Mouse (Mus musculus) CD8-positive naive resting alpha-beta T cell, adult 2 months (primary cell): ENCODE measurements around the gene Klhl26.

Experiments
- DNase-seq, 2 experiments: peaks; one replicate each; pipeline ENCODE4 v3.0.0; 2022; ENCODE audit warnings: low read depth in 2 of 2, low spot score in 2 of 2

The Klhl26 gene

DNA sequence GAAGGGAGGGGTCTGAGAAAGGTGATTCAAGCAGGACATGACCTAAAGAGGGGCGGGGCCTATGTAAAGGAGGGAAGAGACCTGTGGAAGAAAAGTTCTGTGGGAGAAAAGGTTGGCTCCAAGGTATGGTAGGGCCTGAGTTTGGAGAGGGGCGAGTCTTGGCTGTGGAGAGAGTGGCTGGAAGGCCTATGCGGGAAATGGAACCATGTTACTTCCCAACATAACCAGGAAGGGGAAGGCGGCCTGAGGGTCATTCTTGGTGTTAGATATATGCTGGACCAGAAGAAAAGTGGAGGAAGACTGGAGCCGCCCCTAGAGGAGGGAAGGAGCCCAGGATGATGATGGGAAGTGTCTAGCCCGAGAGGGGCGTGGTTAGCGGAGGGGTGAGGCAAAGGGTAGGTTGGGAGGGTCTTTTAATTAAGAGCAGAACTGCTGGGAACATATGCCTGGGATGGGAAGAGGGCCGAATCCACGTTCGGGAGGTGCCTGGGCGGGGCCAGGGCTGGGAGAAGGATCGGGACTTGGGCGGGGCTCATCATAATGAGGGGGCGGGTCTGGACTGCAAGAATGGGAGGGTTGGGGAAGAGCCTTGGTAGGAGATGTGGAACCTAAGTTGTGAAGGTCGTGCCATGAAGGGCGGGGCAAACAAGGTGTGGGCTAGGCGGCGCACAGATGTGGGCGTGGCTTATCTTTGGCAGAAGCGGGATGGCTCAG is 658 bp upstream of the Klhl26 start:
- no peak for DNase-seq

DNA sequence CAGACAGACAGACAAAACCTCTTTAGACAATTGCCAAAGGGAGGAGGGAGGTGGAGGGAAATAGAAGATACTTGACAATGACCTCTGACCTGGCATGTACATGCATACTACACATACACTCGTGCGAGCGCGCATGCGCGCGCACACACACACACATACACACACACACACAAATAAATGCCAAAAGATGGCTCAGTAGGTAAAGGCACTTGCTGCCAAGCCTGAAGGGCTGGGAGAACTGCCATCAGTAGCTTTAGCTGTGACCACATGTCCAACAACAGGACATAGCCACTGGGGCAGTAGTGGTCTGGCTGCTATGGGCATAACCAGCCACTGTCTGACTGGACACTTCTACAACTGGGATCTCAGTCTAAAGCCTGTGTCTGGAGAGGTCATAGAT is 4.9 kb downstream of the Klhl26 start:
- no peak for DNase-seq

DNA sequence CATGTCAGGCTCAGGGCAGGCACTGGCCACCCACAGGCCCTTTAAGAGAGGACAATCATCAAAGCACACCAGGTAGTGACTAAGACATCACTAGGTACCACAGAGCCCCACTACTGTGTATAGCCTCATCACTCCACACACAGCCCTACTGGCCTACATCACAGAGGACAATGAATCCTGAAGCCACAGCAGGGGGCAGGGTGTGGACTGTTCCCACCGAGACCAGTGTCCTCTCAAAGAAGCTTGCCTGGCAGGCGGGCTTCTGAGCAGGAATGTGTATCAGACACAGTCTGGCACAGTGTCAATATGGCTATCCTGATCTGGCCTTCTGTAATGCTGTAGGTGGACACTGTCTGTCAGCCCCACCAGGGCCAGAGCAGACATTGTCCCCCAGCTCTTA is 6.8 kb downstream of the Klhl26 start:
- no peak for DNase-seq

GRCm38 (mm10) chr8:70469295-70469916 is 7.4 kb downstream of the Klhl26 start:
- no peak for DNase-seq

DNA sequence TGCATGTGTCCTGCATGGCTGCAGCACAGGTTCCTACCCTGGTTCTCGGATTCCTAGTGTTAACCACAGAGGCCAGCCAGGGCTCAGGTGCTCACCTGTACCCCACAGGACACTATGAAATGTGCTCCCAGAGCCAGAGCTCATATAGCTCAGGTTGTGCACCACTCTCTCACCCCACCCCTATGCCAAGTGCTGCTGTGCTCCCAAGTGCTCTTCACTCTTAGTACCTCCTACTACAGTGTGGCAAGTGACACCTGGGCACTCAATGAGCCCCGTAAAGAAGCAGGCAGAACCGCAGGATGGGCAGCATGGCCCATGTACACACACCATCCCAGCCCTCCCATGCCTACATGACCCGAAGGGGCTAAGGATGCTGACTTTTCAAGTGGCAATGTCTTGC is 8.0 kb downstream of the Klhl26 start:
- no peak for DNase-seq

DNA sequence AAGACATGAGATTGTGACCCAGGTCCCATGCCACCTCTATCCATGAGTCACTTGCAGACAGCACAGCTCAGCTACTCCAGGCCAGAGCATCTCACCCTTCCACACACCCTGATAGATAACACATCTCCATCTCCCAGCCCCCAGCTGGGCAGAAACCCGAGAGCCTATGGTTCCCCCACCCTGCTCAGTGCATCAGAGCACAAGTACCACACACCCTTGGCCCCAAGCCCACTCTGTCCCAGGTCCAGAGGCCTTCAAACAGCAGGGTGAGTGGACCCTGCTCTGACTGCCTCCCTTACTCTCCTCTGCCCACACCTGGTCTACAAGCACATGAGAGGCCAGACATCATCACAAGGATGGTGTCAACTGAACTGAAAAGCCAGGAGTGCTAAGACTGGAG is 8.9 kb downstream of the Klhl26 start:
- DNase-seq, result no peak

DNA sequence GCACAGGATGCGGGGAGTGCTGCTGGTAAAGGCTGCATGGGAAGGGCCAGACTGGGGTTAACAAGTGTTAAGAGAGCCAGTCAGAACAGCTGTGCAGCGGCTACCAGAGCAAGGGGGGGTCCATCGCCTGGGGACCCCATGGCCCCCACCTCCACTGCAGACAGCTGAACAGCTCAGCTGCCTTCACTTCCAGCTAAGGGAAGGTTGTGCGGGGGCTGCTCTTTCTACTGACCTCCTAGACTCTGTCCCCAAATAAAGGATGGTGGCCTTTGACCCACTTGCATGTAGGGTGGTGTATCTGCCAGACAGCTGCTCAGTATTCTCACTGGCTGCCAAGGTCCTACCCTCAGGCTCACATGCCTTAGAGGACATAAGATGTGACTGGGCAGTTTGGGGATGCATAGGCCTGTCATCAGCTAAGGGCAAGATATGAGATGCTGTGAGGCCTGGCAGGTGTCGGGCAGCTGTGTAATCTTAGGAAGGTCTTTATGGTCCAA is 9.5 kb downstream of the Klhl26 start:
- no peak for DNase-seq

DNA sequence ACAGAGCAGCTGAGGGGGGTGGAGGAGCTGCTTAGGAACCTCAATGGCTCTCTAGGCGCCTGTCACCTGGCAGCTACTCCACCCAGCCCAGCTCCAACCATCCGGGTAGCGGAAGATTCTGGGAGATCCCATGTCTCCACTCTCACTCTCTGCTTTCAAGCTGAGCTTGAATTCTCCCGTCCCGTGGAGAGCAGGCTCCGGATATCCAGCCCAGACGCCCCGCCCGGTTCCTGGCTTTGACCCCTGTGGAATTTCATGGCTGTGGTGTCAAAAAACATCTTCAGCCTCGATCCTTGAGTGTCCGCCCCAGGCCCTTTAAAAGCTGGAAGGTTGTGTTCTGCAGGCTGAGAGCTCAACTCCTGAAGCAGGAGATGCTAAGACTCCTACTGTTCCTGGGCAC is 10.0 kb downstream of the Klhl26 start:
- DNase-seq, result no peak

GRCm38 (mm10) chr8:70466305-70466704 is 10.5 kb downstream of the Klhl26 start:
- no peak for DNase-seq

DNA sequence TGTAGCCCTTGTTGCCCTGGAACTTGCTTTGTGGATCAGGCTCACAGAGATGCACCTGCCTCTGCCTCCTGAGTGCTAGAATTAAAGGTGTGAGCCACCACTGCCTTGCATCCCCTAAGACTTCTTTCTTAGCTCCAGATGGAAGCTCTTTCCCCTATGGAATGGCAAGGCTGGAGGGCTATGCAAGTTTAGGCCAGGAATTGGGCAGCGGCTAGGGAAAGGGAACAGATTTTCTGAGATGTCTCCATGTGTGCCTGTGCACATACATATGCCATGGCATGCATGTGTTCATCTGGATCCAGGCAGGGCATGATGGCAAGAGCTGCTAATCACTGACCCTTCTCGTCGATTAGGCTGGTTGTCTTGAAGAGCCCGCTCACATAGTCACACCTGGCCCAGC is 11.1 kb downstream of the Klhl26 start:
- DNase-seq, result no peak

DNA sequence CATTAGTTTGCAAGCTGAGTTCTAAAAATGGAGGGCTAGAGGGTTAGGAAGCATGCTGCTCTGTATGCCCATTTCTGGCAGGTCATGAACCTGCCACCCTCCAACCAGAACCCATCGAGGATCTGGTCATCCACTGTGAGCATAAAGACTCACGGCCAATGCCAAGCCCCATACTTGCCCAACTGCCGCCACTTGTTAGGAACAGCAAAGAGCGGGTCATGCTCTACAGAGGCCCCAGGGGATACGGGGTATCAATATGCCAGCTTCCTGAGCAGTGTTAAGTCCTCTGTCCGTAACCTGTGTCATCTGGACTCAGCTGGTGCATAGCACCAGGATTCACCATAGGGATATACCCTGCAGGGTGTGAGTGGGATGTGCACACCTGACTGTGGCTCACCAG is 12.6 kb downstream of the Klhl26 start:
- DNase-seq, result no peak

GRCm38 (mm10) chr8:70463306-70463705 is 13.5 kb downstream of the Klhl26 start:
- DNase-seq, result no peak

DNA sequence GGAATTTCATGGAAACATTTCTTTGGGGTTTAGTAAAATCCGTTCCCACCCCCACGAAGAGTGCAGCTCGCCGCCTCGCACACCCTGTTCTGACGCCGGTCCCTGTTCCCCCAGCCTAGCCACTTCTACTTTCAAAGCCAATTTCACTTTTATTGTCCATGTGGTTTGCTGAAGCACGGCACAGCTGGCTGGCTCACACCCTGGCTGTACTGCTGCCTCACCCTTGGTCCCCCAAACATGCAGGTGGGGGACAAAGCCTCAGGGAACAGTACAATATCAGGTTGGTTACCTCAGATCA is 14.3 kb downstream of the Klhl26 start:
- DNase-seq, result no peak

DNA sequence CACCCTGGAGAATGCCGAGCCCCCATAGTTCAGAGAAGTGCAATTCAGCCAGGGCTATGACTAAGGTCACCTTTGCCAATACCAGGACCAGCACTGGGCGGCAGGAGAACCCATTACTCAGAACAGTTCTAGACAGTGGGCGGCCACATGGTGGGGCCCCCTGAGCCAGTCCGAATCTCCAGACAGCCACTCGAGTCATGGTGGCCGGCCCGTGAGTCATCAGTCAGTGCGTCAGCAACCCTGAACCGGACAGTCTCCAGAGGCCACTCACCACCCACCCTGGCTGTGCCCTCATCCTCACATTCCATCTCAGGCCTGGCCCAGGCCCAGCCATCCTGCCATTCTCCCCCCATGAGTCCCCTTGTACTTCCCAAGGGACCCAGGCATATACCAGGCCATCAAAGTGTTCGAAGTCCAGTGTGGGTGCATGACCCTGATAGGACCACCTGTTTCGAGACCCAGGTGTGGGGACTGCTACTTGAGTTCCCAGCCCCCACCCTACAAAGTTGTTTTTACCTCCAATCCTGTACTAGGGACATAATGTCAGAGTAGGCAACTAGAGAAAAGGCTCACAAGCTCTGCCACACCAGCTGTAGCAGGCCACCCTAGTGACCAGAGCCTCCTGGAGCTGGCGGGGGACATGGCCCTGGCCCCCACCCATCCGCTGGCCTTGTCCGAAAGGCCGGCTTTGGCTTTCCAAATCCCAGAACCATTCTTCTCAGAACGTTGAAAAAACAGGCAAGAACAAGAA is 14.8 kb downstream of the Klhl26 start:
- no peak for DNase-seq

DNA sequence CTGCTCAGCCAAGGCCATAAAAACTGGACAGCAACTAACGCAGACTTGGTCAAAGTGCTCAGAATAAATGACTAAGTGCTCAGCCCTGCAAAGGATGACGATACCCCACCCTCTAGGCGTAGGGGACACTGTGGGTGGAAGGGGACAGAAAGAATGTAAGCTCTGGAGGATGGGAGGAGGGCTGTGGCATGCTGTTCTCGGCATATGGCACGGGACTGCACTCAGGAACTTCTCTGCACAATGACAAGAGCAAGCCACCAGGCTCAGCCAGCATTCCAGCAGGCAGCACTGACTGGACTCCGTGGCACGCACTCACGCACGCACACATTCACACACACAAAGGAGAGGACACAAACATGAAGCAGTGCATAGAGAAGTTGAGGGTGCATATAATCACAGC is 16.2 kb downstream of the Klhl26 start:
- DNase-seq, result no peak

- no peak for DNase-seq
Observed at GRCm38 (mm10) chr8:70460199-70460598, 16.6 kb downstream of the Klhl26 start.

GRCm38 (mm10) chr8:70459636-70460035 is 17.1 kb downstream of the Klhl26 start:
- DNase-seq, result no peak

DNA sequence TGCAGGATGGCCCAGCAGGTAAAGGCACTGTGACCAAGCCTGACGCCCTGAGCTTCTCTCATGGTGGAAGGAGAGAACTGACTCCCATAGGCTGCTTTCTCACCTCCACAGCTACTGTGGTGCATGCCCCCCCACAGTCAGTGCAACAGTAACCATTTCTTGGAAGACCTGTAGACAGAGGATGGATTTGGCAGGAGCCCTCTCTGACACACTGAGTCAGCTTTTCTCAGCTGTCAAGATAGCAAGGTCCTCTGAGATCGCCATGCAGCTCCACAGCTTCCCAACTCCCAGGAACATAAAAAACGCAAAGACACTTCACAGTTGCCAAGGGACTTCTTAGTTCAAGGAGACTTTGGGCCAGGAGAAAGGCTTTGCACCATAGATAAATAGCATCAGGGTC is 18.3 kb downstream of the Klhl26 start:
- no peak for DNase-seq

DNA sequence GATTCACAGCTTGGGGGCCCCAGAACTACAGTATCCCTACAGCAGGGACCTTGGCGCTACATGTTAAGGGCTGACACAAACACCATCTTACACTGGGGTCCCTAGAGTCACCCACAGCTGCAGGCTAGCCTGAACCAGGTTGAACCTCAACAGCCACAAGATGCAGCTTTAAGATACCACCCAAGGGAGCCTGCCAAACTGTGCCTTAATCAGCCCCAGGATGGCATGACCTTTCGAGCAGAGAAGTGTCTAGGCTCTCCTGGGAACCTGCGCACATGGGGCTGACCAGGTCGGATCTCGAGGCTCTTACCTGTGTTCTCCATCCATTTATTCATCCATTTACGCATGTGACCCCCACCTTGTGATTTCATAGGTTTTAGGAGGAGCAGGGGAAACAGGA is 18.9 kb downstream of the Klhl26 start:
- DNase-seq, result no peak

DNA sequence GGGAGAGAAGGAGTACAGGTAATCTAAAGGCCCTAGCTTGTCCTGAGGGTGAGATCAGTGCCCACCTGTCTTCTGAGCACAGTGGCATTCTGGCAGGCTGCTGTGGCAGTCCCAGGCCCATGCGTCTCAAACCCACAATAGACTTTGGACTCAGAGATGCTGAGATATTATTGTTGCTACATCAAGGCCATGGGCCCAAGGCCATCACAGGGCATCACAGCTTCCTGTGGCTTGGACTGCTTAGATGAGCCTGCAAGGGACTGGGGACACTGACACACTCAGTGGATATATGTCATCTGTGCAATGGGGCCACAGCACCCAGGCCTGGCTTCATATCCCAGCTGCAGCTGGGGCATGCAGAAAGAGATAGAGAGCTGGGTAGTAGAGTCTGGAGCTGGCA is 19.8 kb downstream of the Klhl26 start:
- DNase-seq, result no peak

- no peak for DNase-seq
Observed at GRCm38 (mm10) chr8:70453852-70454251, 22.9 kb downstream of the Klhl26 start.

- DNase-seq, result no peak
Observed at GRCm38 (mm10) chr8:70452196-70452966, 24.4 kb downstream of the Klhl26 start.
